Mouse (Mus musculus): Measurements from ENCODE around the gene Myo3b. TPM values are rescaled to one million over a fixed set of nuclear protein-coding genes. Genes with fewer than 3 reads are reported as not detected.
"Not testable (repeated sequence)": the region's sequence is repeated elsewhere in the genome, so short reads cannot be mapped to it uniquely, and the experiment has no call there.

The Myo3b gene
- polyA plus RNA-seq, 1 experiment: 0.14 TPM

DNA sequence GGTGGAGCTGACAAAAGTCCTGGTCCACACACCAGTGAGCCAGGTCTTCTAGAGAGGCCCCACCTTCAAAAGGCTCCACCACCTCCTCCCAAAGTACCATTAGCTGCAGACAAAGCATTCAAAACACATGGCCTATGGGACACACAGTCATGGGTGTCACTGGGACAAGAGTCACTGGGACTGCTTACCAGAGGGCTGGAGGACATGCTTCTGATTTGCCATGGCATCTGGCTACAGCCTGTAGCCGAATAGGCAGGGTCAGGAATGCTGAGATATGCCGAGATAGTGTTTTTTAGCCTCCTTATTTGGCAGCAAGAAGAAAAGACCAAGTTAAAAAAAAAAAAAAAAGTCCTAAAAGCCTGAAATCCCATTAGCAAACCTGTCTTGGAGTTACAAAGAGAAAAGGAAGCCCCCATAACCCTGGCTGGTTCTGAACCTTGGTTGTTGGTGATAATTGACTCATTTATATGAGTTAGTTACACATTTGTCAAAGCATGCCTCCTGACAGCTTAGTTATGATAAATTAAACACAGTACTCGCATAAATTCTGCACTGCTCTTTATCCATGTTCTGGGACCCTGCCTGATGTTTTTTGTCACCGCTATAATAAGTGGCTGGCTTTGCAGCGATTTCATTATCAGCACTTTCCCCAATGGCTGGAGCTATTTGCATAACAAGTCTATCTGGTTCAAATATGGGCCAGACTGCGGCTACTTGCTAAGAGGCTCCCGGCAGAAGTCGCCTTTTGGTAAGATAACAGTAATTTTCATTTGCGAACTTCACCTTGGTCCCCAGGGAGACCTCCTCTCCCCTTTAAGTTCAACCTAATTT, 156.7 kb downstream of the Myo3b start:
- DNase-seq (ENCODE audit: low spot score): no peak

DNA sequence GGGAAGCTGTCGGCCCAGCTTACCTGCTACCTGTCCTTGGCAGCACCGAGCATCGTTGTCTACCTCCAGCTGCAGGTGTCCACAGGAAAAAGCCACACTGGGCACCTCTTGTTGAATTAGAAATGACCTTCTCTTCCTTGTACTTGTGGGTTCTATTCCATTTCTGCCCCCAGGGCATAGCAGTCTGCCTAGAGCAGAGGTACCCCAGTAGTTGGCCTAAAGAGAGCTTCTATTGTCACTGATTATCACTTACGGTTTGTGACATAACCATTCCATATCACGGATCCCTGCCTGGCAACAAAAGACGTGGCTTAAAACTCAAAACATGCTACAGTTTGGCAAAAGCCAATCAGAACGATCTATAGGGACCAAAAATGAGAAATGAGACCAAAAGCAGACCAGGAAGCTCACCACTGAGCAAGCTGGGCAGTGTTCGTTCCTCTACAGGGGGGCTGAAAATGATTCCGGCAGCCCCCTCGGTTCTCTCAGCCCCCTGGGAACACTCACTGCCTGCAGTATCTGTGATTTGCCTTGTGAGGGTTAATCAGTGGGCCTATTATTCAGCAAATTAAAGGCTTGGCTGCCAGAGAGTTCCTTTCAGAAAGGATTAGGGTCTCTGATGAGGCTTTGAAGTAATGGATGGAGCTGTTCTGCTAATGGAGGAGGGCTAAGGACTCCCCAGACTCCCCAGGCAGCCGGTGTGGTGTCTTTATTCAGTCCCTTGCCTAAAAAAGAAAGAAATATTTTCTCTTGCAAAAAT, 163.1 kb downstream of the Myo3b start:
- DNase-seq (ENCODE audit: low spot score): no peak

DNA sequence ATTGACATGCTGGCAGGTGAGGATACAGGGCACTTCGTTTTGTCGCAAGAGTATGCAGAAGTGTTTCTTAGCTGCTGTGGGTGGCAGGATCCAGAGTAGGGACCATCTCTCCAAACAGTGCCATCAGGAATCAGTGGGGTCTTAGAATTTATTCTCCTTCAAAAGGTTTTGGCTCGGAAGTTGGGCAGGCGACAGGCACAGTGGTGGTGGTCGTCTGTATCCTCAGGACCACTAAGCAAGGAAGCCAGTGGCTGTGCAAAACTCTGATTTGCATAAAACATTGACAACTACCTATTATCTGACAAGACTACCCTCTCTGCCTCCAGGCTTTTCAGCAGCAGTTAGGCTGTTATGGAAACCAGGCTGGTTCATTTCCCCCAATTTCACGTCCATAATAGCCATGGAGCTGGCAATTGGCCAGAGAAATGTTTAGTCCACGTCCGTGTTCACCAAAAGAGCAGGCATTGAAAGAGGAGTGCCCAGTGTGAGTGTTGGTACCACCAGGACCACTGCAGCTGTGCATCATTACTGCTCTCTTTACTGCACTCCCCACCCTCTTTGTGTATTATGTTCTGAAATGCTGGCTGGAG, 163.7 kb downstream of the Myo3b start:
- DNase-seq (ENCODE audit: low spot score): no peak

DNA sequence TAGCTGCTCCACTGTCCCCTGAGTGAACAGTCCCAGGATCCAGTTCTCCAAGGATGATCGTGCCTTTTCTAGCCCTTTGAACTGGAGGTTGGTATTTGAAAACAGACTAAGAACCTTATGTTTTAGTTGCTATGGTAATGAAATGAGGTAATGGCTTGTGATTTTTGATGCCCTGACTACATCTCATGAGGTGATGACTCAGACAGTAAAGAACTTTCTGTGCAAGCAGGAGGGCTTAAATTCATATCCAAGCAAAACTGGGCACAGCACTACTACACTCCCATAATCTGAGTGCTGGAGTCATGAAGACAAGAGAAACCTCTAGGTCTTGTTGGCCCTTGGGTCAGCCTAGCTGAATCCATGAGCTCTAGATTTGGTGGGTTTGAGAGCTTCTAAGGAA, 169.5 kb downstream of the Myo3b start:
- no peak for DNase-seq (ENCODE audit: low spot score)

DNA sequence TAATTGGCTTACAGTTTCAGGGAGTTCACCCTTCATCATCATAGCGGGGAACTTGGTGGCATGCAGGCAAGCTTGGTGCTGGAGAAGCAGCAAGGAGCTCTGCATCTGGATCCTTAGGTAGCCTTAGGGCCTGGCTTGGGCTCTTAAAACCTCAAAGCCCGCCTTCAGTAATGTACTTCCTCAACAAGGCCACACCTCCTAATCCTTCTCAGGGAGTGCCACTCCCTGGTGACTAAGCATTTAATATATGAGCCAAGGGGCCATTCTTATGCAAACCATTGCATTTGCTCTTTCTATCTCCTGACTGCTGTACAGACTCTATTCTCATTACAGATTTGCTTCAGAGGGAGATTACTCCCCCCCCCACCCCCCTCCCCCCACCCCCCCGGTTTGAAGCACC, 170.9 kb downstream of the Myo3b start:
- DNase-seq (ENCODE audit: low spot score): no peak

DNA sequence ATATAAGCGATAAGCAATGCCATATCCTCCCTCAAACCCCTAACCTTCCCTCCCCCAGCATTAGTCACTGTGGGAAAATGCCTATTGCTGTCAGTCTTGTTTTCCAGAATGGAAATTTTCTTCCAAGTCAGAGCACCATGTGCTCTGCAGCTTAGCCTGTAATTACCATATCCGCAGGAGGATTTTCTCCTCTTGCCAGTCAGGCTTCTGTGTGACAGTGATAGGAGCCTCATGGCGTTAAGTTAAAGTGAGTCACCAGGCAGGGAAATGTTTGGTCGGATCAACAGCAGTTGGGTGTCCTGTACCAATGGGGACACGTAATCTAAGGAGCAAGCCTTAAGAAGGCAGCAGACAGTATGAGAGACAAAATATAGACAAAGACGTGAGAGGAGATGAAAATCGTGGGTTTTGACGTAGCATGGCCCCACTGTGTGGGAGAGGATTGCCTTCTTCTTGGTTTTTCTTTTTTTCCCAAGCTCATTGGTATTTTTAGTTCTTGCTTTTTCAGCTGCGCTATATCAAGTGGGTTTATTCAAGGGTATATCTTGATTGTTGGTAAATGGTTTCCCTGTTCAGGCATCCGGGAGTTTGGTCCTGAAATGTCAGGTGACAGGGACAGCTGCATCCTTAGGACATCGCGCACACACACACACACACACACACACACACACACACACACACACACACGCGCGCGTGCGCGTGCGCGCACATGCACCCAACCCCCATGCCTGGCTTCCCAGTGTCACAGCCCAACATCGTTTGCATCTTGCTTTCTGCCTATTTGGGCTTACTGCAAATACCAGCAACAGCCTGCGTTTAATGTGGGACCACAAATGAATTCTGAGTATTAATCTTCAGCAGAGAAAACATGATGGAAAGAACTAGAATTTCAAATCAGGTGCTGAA, 171.8 kb downstream of the Myo3b start:
- no peak for DNase-seq (ENCODE audit: low spot score)

DNA sequence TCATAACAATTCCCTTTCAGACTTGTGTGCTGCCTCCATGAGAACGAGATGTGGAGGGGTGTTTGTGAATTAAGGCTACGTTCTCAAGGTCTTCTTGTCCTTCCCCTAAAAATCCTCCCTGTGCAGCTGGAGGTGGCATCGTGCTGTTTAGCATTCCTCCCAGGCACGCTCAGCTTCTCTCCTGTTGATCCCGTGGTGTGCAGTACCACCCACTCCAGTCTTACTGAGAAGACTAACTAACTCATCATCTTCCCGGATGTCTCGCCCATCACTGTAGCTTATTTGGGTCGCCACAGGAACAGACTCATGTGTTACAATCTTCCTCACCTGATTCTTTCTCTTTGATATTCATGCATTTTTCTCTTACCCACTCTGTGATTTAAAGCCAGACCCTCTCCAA, 175.5 kb downstream of the Myo3b start:
- no peak for DNase-seq (ENCODE audit: low spot score)

DNA sequence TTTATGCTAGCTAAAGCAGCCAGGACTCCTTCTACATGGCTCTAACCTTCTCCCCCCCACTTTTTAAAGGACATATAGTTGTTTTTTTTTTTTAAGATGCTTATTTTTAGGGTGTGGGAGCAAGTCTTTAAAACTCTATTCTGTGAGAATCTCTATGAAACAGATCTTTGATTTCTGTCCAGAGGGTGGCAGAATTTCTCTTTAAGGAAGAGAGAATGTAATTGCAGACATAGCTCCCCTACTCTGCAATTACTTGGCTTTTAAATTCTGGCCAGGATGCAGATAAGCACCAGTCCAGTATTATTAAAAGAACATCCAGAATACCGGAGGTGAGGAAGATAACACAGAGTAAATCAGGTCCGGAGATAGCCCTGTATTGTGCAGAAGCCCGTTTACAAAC, 178.9 kb downstream of the Myo3b start:
- no peak for DNase-seq (ENCODE audit: low spot score)

DNA sequence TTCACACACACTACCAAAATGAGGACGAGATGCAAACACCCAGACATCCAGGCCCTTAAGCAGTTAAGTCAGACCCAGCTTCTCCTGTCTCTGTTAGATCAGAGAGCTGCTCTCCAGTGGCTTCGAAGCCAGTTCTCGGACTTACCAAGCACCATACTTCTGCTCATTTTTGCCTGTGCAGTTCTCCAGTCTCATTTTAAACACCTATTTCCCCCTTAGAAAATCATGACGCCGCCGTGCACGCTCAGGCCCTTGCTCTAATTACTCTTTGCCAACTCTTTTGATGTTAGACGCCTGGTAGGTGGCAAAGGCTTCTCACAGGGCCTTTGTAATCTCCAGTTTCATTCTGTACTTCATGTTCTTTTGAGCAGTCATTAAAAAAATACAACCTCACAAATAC, 179.5 kb downstream of the Myo3b start:
- no peak for DNase-seq (ENCODE audit: low spot score)

DNA sequence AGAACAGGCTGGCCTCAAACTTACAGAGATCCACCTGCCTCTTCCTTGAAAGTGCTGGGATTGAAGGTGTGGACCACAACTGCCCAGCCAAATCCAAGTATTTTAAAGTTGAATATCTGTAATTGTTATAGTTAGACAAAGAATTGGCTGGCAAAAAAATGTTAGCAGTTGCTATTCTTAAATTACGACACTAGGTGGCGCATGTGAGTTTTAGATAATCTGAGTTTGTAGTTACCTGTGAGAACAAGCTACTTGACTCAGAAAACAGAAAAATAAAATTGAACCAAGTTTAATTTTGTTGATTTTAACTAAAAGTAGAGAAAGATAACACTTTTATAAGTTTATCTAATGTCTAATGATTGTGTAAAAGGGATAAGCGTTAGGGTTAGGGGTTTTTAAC, 187.8 kb downstream of the Myo3b start:
- no peak for DNase-seq (ENCODE audit: low spot score)

DNA sequence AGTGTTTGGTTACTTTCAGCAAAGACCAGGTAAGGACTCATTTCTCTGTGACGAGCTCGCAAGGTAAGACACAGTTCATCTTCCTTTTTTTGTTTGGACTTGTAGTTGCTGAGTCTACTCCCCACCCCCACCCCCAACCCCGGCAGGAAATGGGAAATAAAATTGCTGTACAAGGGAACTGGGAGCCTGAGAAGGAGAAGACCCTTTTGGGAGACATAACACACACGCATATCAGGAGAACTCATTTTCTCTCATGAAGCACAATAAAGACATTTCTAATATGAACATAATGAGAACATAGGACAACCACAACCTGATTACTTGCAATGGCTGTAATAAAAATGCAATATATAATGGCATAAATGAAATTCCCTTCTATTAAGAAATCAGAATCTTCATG, 195.5 kb downstream of the Myo3b start:
- DNase-seq (ENCODE audit: low spot score): not testable (repeated sequence)

DNA sequence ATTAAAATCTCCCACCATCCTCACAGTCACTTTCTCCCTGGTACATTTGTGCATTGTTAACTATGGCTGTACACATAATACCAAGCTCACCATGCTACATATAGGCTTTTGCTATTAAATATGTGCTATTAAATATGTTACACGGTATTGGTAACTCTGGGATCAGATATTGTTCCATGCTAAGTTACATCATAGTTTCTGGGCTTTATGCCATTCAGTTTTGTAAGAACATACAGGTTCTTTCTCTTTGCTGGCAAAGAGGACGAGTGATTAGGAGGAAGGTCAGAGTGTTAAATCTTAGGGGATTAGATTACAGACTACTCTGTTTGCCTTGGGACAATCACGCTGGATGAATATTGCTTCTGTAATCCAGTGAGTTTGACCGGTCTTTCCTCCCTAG, 207.1 kb downstream of the Myo3b start:
- DNase-seq (ENCODE audit: low spot score): no peak

DNA sequence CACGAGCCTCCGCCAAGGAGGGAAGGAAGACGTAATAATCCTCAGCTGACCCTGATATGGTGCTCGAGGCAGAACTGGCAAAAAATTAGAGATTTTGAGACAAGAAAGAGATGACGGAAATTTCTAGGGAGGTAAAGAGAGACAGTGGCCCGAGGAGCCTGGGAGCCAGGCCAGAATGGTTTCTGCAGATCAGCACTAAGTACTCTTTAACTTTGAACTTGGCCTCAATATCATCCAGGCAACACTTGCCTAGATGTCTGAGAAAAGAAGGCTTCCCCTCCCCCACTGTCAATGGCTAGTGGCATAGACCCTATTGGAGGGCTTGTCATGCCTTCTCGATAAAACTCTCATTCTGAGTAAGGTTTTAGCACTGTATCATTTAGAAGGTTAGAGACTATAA, 209.7 kb downstream of the Myo3b start:
- DNase-seq (ENCODE audit: low spot score): no peak

DNA sequence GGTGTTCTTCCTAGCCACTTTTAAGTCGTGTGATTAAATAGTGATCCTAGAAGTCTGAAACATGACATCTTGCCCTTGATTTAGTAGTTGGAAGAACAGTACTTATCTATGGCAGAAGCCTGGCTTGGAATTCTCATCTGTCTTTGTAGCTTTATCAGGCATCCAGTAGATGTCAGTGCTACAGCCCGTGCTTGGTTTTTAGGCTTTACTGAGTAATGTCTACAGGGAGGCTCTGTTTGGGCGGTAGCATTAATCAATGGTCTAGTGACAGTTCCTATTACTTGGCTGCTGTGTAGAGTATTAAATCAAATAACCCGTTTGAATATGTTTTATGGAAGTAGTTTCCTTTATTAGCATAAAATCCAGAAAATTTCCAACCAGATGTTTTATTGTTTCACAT, 210.9 kb downstream of the Myo3b start:
- no peak for DNase-seq (ENCODE audit: low spot score)

DNA sequence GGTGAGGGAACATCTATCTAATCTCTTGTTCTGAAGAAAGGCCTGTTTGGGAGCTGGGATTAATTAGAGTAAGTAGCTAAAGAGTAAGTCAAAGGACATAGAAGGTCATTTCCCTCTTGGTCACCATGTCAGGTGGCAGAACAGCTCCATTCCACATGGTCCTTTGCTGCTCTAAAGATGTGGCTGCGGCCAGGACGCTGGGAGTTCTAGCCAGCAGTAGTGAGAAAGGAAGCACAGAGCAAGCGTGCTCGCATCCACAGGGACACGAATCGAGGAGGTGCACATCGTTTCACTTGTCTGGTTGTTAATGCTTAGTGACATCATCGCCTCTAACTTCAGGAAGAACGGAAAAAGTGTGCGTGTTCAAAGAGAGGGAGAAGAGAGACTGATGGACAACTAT, 212.3 kb downstream of the Myo3b start:
- no peak for DNase-seq (ENCODE audit: low spot score)

DNA sequence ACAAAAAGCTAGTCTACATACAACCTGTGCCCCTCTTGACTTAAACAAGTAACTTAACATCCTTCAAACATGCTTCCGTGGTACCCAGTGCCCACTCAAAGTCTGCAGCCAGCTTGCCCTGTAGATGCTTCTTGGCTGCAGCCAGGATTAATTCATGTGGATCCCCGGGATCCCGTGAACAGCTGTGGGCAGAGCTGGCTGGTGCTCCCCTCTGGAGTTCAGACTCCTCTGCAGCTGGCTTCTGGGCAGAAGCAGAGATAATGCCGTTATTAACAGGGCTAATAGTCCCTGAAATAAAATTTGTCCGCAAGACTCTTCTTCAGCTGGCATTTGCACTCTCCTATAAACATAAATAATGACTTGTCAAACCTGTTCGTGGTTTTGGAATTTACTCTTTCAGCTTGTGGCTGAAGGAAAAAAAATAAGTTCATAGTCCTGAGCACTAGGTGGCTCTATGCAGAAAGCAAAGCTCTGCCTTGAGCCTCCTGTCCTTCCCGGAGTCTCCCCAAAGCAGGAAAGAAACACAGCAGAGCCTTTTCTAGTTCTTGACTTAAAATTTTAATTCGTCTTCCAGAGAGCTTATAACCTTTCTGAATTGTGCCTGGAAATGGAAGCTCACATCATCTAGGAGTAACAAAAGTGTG, 220.6 kb downstream of the Myo3b start:
- no peak for DNase-seq (ENCODE audit: low spot score)

DNA sequence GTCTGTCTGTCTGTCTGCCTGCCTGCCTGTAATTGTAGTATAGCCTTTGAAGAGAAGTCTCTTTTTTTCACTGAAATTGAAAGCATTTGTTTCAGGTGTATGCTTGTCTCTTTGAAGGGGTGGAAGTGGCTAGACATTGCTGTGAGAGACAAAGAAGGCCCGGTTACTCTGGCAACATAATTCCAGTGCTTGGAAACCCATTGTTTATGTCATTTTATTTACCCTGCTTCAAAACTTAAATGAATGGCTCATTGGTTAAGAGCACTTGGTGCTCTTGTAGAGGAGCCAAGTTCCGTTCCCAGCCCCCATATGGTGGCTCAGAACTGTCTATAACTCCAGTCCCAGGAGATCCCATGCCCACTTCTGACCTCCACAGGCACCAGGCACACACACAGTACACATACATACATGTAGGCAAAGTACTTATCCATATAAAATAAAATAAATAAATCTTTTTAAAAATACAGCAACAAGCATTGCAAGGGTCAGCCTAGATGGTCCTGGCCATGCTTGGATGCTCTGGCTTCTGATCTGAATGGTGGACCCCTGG, 221.8 kb downstream of the Myo3b start:
- no peak for DNase-seq (ENCODE audit: low spot score)

DNA sequence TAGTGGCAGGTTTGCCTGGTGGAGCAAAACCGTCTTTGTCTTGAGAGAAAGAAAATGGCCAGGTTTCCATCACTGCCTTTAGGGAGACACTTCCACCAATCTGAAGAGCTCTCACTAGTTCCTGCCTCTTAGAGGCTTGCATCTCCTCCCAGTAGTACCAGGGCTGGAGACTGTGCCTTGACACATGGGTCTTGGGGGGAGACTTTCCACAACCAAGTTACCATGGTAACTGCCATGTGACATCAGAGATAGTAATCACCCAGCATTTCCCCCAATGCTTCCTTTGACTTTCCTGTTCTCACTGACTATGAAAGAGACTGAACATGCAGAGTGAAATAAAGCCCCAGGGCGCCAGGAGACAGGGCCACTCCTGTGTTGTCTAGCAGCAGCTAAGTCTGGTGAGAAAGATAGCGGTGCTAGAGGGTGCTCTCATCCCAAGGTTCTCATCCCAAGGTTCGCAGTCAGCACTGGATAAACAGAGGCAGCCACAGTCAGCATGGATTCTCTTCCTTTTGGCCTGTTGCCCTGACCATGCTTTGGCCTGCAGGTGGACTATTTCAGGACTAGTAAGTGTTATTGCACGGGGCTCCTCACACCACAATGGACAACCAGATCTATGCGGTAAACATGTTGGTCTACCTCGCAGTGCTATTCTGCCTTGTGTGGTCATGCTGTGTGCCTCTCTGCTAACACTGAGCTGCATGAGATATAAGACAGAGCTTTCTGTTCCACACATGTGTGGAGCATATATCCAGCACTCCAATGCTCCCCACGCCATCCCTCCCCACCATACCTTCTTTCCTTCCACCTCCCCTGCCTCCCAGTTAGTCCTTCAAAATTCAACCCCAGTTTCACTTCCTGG, 223.0 kb downstream of the Myo3b start:
- no peak for DNase-seq (ENCODE audit: low spot score)

DNA sequence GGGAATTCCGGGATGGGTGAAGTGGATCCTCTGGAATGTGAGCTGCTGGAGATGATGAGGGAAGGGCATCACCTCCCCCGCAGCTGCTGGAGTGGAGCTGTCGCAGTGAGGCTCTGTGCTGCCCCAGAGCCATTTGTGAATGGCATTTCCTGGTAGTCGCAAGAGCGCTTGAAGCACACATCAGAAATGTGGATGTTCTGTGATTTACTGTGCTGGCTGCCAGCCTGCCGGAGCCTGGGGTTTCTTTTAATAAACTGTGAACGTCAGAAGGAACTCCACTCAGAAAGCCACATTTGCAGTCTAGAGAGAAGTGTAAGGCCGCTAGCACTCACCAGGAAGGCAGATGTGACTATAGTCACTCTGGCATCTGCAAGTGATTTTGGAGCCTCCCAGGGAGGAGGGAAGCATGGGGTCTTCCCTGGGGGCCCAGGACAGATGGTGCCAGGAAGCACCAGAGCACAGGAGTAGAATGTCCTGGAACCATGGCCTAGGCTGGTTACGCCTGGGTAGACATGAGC, 223.7 kb downstream of the Myo3b start:
- no peak for DNase-seq (ENCODE audit: low spot score)
